Mouse (Mus musculus) limb, embryonic 13.5 days (tissue): ENCODE measurements around the gene Zfp27. TPM values are rescaled to one million over a fixed set of nuclear protein-coding genes. Genes with fewer than 3 reads are reported as not detected.
"Not testable (repeated sequence)": the region's sequence is repeated elsewhere in the genome, so short reads cannot be mapped to it uniquely, and the experiment has no call there.

ENCODE experiments used
- ATAC-seq: fragments of 200-750 bp; cut with Nextera tagmentation; 2 replicates; pipeline ENCODE4 v1.8.0; 2017; ENCODE audit warnings: low read depth, moderate number of reproducible peaks, moderate TSS enrichment; ENCODE audit not compliant: low FRiP score
- H3K27ac ChIP-seq: fragments of 300-500 bp; sonication (generic); 2 replicates; pipeline ENCODE4 v1.5.1; 2015; ENCODE audit warnings: inconsistent platforms, mild to moderate bottlenecking, moderate library complexity
- H3K27me3 ChIP-seq: fragments of 300-500 bp; sonication (generic); 2 replicates; pipeline ENCODE4 v1.6.1; 2015; ENCODE audit warnings: mild to moderate bottlenecking, inconsistent platforms
- H3K36me3 ChIP-seq: fragments of 300-500 bp; sonication (generic); 2 replicates; pipeline ENCODE4 v1.6.1; 2015; ENCODE audit warnings: inconsistent platforms, mild to moderate bottlenecking, moderate library complexity
- H3K4me1 ChIP-seq: fragments of 300-500 bp; sonication (generic); 2 replicates; pipeline ENCODE4 v1.6.1; 2015; ENCODE audit warnings: inconsistent platforms
- H3K4me2 ChIP-seq: fragments of 300-500 bp; sonication (generic); replicated peaks from 2 replicates; pipeline ENCODE4 v1.6.1; 2015; ENCODE audit warnings: inconsistent platforms, mild to moderate bottlenecking, moderate library complexity
- H3K4me3 ChIP-seq: fragments of 300-500 bp; sonication (generic); 2 replicates; pipeline ENCODE4 v1.5.1; 2015; ENCODE audit warnings: moderate library complexity, mild to moderate bottlenecking, inconsistent platforms
- H3K9ac ChIP-seq: fragments of 300-500 bp; sonication (generic); 2 replicates; pipeline ENCODE4 v1.6.1; 2015; ENCODE audit warnings: mild to moderate bottlenecking, inconsistent platforms
- H3K9me3 ChIP-seq: fragments of 300-500 bp; sonication (generic); 2 replicates; pipeline ENCODE4 v1.6.1; 2016; ENCODE audit warnings: inconsistent platforms
- WGBS: fragments of 180-500 bp; shearing (Covaris S2); methylation state at CpG from one replicate; pipeline ENCODE4 v1.1.7; 2015; 5-methylcytosine and 5-hydroxymethylcytosine counted together
- microRNA-seq: library from miRNA; unstranded; fragments of <30 nt; microRNA quantifications from one replicate; pipeline ENCODE4, GENCODE M21; 2016
- polyA plus RNA-seq: library from polyadenylated mRNA; unstranded; fragments of >200 nt; fragmentation: Nextera tagmentation; extraction: Ambion mirVana; gene quantifications from 2 replicates; pipeline ENCODE4 v1.2.1, GENCODE M21; 2015

Gene Zfp27
- polyA plus RNA-seq, 1 experiment from 2014 or later, result 14.7 TPM

DNA sequence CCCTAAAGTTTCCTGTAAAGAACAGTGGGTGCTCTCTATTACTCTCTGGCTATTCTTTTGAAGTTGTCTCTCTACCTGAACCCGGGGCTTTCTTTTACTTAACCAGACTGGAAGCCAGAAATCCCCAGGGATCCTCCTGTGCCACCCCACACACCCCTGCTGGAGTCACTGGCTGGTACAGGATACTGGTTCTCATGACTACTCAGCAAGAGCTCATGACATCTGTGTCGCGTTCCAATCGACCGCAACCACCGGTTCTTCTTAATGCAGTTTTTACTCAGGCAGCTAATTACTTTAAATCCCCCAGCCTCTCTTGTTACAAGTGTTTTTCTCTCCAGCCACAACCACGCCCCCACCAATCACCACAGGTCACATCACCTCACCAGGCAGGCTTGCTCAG, 26.3 kb downstream of the Zfp27 start:
- Histone ChIP-seq H3K4me2 (no peak overlapping the region), H3K4me3 (no peak overlapping the region), H3K4me1 (no peaks in the 10 kb centered on the region), H3K9ac (no peak overlapping the region), H3K27me3 (no peaks in the 10 kb centered on the region), H3K27ac (no peak overlapping the region), H3K36me3 (peaks cover 37% of the 10 kb centered on the region), H3K9me3 (peaks cover 37% of the 10 kb centered on the region)
- ATAC-seq, result no peak
- WGBS, result 46% methylated on average over 7 of the region's 7 CpGs

DNA sequence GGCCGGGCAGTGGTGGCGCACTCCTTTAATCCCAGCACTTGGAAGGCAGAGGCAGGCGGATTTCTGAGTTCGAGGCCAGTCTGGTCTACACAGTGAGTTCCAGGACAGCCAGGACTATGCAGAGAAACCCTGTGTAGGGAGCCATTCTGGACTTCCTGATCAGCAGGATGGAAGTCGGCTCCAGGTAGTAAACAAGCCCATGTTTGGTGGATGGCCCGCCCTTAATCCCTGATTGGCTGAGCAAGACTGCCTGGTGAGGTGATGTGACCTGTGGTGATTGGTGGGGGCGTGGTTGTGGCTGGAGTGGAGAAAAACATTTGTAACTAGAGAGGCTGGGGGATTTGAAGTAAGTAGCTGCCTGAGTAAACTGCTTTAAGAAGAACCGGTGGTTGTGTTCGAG, 28.8 kb downstream of the Zfp27 start:
- not testable (repeated sequence) for H3K27ac ChIP-seq, H3K4me2 ChIP-seq, H3K27me3 ChIP-seq, H3K4me3 ChIP-seq, H3K9ac ChIP-seq, ATAC-seq, H3K4me1 ChIP-seq
- H3K36me3 ChIP-seq, result peaks cover 55% of the 10 kb centered on the region
- peaks cover 35% of the 10 kb centered on the region for H3K9me3 ChIP-seq
- WGBS, result 92% methylated on average over 9 of the region's 9 CpGs

DNA sequence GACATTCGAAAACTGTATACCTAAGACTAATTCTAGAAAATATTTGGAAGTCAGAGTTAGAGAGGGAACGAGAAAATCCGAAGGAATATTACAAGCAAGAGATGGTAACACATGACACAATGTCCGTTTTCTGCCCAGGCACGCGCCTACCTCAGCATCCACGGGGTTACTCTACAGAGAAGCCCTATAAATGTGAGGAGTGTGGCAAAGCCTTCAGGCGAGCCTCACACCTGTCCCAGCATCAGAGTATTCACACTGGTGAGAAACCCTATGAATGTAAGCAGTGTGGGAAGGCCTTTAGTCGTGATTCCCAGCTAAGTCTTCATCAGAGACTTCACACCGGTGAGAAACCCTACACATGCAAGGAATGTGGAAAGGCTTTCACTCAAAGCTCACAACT, 32.1 kb downstream of the Zfp27 start:
- Histone ChIP-seq H3K36me3 (peaks cover 62% of the 10 kb centered on the region), H3K27ac (no peak overlapping the region), H3K4me2 (no peak overlapping the region), H3K4me3 (no peak overlapping the region), H3K9me3 (peaks cover 48% of the 10 kb centered on the region), H3K9ac (no peak overlapping the region), H3K27me3 (no peaks in the 10 kb centered on the region), H3K4me1 (no peaks in the 10 kb centered on the region)
- ATAC-seq, result no peak
- 95% methylated on average over 10 of the region's 10 CpGs for WGBS

DNA sequence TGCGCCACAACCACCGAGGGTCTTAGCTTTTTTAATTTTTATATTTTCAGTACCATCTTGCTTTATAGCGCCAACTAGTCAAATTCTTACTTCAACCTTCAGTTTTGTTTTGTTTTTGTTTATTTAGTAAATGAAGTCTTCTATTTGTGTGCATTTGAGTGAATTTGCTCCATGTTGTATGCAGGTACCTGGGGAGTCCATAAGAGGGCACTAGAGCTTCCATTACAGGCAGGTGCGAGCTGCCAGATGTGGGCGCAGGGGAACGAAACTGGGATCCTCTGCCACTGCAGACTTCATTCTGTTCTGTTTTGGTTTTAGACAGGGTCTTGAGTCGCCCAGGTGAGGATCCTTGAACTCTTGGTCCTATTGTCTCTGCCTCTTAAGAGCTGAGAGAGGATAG, 44.7 kb downstream of the Zfp27 start:
- Histone ChIP-seq H3K4me3 (no peak overlapping the region), H3K4me2 (no peak overlapping the region), H3K27me3 (no peaks in the 10 kb centered on the region), H3K4me1 (peaks cover 10% of the 10 kb centered on the region), H3K27ac (no peak overlapping the region), H3K9me3 (no peaks in the 10 kb centered on the region), H3K36me3 (peaks cover 10% of the 10 kb centered on the region), H3K9ac (no peak overlapping the region)
- ATAC-seq, result no peak
- 85% methylated on average over 7 of the region's 7 CpGs for WGBS

DNA sequence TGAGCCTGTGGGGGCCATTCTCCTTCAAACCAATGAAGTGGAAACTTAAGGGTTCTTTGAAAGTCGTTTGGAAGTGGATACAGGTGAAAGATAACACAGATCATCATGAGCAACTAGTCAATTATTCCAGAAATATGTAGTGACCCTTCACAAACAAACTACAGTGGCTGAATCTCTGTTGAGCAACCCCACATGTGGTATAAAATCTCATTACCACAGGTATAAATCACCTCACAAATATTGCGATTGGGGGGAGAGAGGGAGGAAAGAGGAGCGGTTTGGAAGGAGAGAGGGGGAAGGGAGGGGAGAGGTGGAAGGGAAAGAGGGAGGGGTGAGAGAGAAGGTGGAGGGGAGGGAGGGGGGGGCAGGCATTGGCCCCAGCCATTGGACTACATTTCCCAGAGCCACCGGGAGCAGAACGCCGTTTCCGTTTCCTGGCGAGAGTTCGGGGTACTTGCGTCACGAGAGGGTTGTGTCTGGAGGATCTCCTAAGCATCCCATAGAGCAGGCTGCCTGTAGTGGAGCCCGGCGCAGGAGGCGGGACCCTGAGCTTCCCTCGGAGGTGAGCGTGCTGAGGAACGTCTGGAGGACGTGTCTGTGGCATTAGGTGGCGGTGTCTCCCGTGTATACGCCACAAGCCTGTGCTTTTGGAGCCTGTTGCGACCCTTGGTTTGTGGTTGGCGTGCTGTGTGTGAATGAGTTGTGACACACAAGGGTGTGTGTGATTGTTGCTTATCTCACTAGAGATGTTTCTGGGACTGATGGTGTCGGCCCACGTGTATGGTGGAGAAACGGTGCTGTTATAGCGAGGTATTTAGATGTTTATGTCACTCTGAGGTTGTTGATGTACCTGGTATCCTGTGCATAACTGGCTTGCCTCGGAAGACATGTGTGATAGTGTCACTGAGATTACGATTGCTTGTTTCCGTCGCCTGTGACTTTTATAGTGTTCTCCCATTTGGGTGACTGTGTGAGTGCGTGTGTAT, 46.5 kb downstream of the Zfp27 start, which contains the start of gene Zfp420:
Gene Zfp420, plus strand, starts transcription at position 448 of the 986 bp plus-strand sequence.
- H3K9ac ChIP-seq, result peak within 1 kb of the TSS; percentile 69
- H3K36me3 ChIP-seq, result peaks cover 10% of the 10 kb centered on the region
- peaks cover 10% of the 10 kb centered on the region for H3K4me1 ChIP-seq
- H3K27ac ChIP-seq, result no peak within 1 kb of the TSS
- no peaks in the 10 kb centered on the region for H3K9me3 ChIP-seq
- peak within 1 kb of the TSS; percentile 74 for H3K4me2 ChIP-seq
- peak within 1 kb of the TSS; percentile 56 for H3K4me3 ChIP-seq
- 5% methylated on average over 32 of the region's 32 CpGs for WGBS
- H3K27me3 ChIP-seq, result no peaks in the 10 kb centered on the region
- peak; percentile 98 for ATAC-seq

DNA sequence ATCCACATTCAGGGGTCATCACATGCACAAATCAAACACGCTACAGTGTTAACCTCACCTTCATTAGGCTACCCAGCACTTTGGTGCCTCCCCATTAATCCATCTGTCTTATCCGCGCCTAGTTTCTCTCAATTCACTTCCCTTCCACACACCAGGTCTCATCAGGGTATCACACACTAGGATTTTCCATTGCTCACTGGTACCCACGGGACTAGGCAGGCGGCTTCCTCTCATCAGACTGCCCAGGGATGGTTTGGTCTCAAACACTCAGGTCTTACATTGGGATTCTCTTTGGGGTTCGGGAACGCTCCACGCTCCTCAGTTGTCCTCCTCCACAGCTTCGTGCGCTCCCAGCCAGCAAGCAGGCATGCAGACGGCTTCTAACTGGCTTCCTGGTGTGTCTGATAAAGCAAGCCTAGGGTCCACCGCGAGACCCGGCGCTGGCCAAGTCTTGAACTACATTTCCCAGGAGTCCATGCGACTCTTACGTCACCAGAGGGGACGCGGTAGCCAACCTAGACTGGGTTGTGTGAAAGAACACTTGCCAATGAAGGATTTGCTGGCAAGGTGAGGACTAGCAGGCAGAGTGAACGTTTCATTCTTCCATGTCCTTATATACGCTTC, 53.0 kb downstream of the Zfp27 start, which contains the start of gene Zfp940:
Gene Zfp940, minus strand, starts transcription at position 451 of the 624 bp plus-strand sequence.
- H3K9me3 ChIP-seq, result 0 out of 2 replicates have a peak, but pooled peaks cover 3% of the 10 kb centered on the region
- peak within 1 kb of the TSS; percentile 65 for H3K4me3 ChIP-seq
- H3K36me3 ChIP-seq, result peaks cover 23% of the 10 kb centered on the region
- H3K27ac ChIP-seq, result no peak within 1 kb of the TSS; the same call in 1 of the 2 replicates
- H3K9ac ChIP-seq, result peak within 1 kb of the TSS; percentile 71
- WGBS, result 1% methylated on average over 21 of the region's 21 CpGs
- ATAC-seq, result peak; percentile 97
- no peaks in the 10 kb centered on the region for H3K27me3 ChIP-seq
- H3K4me1 ChIP-seq, result peaks cover 6% of the 10 kb centered on the region
- peak within 1 kb of the TSS; percentile 76 for H3K4me2 ChIP-seq

DNA sequence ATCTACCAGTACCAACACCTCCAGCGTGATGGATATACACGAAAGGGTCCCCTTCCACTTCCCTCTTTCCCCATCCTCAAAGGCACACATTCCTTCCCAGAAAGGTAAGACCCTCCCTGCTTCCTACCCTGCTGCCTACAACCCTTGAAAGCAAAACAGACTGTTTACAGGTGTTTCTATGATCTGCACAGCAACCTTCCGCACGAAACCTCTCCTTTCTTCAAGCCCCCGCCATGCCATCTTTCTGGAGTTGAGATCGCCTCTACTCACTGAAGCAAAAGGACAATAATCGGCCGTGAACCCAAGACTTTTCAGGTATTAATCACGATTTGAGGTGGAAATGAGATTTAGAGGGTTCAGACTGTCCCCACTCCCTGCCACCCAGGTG, 53.5 kb downstream of the Zfp27 start:
- Histone ChIP-seq H3K27me3 (no peaks in the 10 kb centered on the region), H3K4me2 (peak overlapping the region; percentile 76), H3K9me3 (0 out of 2 replicates have a peak, but pooled peaks cover 3% of the 10 kb centered on the region), H3K4me3 (peak overlapping the region; percentile 65), H3K27ac (no peak overlapping the region; the same call in 1 of the 2 replicates), H3K9ac (peak overlapping the region; percentile 71), H3K36me3 (peaks cover 26% of the 10 kb centered on the region), H3K4me1 (peaks cover 6% of the 10 kb centered on the region)
- no peak; the same call in 1 of the 2 replicates for ATAC-seq
- 56% methylated on average over 9 of the region's 9 CpGs for WGBS

DNA sequence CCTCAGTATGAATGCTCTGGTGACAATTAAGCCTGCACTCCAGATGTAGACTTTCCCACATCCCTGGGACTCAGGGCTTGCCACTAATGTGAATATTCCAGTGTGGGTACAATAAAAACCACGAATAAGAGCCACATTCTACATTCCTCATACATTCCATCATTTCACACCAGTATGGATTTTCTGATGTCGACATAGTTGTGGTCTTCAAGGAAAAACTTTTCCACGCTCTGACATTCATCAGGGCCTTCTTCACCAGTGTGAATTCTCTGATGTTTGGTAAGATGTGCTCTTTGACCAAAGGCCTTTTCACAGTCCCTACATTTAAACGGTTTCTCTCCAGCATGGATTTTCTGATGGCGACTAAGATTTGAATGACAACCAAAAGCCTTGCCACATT, 61.8 kb downstream of the Zfp27 start:
- ATAC-seq, result no peak
- H3K27ac ChIP-seq, result no peak overlapping the region
- no peaks in the 10 kb centered on the region for H3K27me3 ChIP-seq
- no peak overlapping the region for H3K4me3 ChIP-seq
- H3K36me3 ChIP-seq, result peaks cover 50% of the 10 kb centered on the region
- no peaks in the 10 kb centered on the region for H3K4me1 ChIP-seq
- H3K4me2 ChIP-seq, result no peak overlapping the region
- 83% methylated on average over 5 of the region's 5 CpGs for WGBS
- 0 out of 2 replicates have a peak, but pooled peaks cover 3% of the 10 kb centered on the region for H3K9me3 ChIP-seq
- H3K9ac ChIP-seq, result no peak overlapping the region

Small RNA genes lying within 50 kb of the gene (microRNA-seq; reads per million reads assigned to microRNA genes)
- 0.70 reads per million for gene Mir7668

Other genes starting within 250 kb of the Zfp27 start
- gene Catsperg2, start 179.5 kb downstream of the Zfp27 start, polyA plus RNA-seq, result not detected in 2 replicates
- 13.3 and 14.7 TPM in 2 replicates for gene Zfp84, start 138.0 kb downstream of the Zfp27 start, polyA plus RNA-seq
- 11.9 and 12.3 TPM in 2 replicates for gene Zfp30, start 122.6 kb downstream of the Zfp27 start, polyA plus RNA-seq
- 16.1 and 17.3 TPM in 2 replicates for gene Zfp790, start 90.5 kb downstream of the Zfp27 start, polyA plus RNA-seq
- 7.2 and 8.1 TPM in 2 replicates for gene Zfp940, start 52.9 kb downstream of the Zfp27 start, polyA plus RNA-seq
- gene Zfp420, start 46.6 kb downstream of the Zfp27 start, polyA plus RNA-seq, result 10.4 and 11.1 TPM in 2 replicates
- 8.3 and 8.5 TPM in 2 replicates for gene Zfp383, start 1.7 kb upstream of the Zfp27 start, polyA plus RNA-seq
- 14.9 and 17.6 TPM in 2 replicates for gene Zfp74, start 47.5 kb upstream of the Zfp27 start, polyA plus RNA-seq
- 27.2 and 27.9 TPM in 2 replicates for gene Zfp568, start 77.4 kb upstream of the Zfp27 start, polyA plus RNA-seq
- 6.1 and 6.8 TPM in 2 replicates for gene Zfp14, start 144.8 kb upstream of the Zfp27 start, polyA plus RNA-seq
- gene Zfp82, start 166.3 kb upstream of the Zfp27 start, polyA plus RNA-seq, result 8.8 and 9.7 TPM in 2 replicates
- 2.3 and 3.3 TPM in 2 replicates for gene Gm26920, start 183.8 kb upstream of the Zfp27 start, polyA plus RNA-seq
- 18.8 and 20.6 TPM in 2 replicates for gene Zfp566, start 184.0 kb upstream of the Zfp27 start, polyA plus RNA-seq
- 147 and 154 TPM in 2 replicates for gene Zfp260, start 188.2 kb upstream of the Zfp27 start, polyA plus RNA-seq
- 13.8 and 14.6 TPM in 2 replicates for gene Zfp382, start 215.4 kb upstream of the Zfp27 start, polyA plus RNA-seq